In the genomic region with DNA sequence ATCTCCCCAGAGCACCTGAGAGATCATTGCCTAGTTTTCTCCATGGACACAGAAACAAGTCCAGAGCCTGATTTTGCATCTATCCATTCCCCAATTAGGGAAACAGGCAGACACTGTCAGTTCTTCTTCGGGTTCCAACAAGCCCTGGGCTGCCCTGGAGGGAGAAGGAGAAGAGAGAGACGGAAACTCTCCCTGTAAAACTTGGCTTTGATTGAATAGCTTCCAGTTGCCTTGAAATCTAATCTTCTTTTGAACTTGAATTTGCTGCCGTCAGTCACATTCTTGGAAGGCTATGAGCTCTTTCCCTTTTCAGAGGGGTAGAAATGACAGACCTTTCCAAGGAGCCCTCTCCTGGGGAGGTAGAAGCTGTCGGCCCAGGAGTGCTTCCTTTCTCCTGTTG, we compare ENCODE assay signal across 27 mouse cellular contexts.
"Had no signal": no experiment of that assay in that cellular context is flagged by ENCODE, and none has a peak within 500 bp of the region (broad histone marks: within the 10 kb centered on the region; RNA-seq: fewer than 3 reads in every experiment).

No protein-coding gene starts in this region.

- H3K4me1 ChIP-seq: embryonic facial prominence, embryonic 12.5 days; embryonic facial prominence, embryonic 15.5 days; forebrain, embryonic 12.5 days; forebrain, embryonic 13.5 days had no signal

- H3K4me3 ChIP-seq: embryonic facial prominence, embryonic 12.5 days; embryonic facial prominence, embryonic 13.5 days; embryonic facial prominence, embryonic 15.5 days; erythroblast, embryonic 14.5 days; forebrain, embryonic 10.5 days; forebrain, embryonic 12.5 days; forebrain, embryonic 13.5 days; forebrain, embryonic 15.5 days; gastrocnemius, adult 2 months; heart, adult 2 months had no signal

- DNase-seq: cerebellum, adult 8-10 months; cerebellum, adult 9-10 months; cerebellum, adult 9-11 months; cerebellum, postnatal 10 days; cerebellum, postnatal 14 days; cerebellum, postnatal 25 days; cerebellum, postnatal 36 days; embryo, embryonic 11 days; forebrain, postnatal 0 days; gastrocnemius, adult 2 months; gastrocnemius, postnatal 10 days; gastrocnemius, postnatal 14 days; gastrocnemius, postnatal 25 days; gastrocnemius, postnatal 36 days; heart, adult 11 months; heart, adult 18-20 months; heart, adult 2 months had no signal

- H3K27me3 ChIP-seq: embryonic facial prominence, embryonic 12.5 days; embryonic facial prominence, embryonic 13.5 days; embryonic facial prominence, embryonic 15.5 days; forebrain, embryonic 12.5 days; forebrain, embryonic 13.5 days; forebrain, embryonic 15.5 days had no signal

- H3K9ac ChIP-seq: embryonic facial prominence, embryonic 12.5 days; embryonic facial prominence, embryonic 13.5 days; embryonic facial prominence, embryonic 15.5 days; forebrain, embryonic 12.5 days; forebrain, embryonic 13.5 days; forebrain, embryonic 15.5 days; forebrain, postnatal 0 days had no signal

- H3K4me2 ChIP-seq: embryonic facial prominence, embryonic 12.5 days; embryonic facial prominence, embryonic 13.5 days; embryonic facial prominence, embryonic 15.5 days; forebrain, embryonic 12.5 days; forebrain, embryonic 13.5 days; forebrain, embryonic 15.5 days had no signal

- H3K27ac ChIP-seq: embryonic facial prominence, embryonic 12.5 days; embryonic facial prominence, embryonic 13.5 days; embryonic facial prominence, embryonic 15.5 days; forebrain, embryonic 10.5 days; forebrain, embryonic 12.5 days; forebrain, embryonic 13.5 days; forebrain, embryonic 15.5 days; gastrocnemius, adult 2 months; heart, adult 2 months had no signal

- H3K36me3 ChIP-seq: embryonic facial prominence, embryonic 12.5 days; embryonic facial prominence, embryonic 13.5 days; embryonic facial prominence, embryonic 15.5 days; forebrain, embryonic 10.5 days; forebrain, embryonic 12.5 days; forebrain, embryonic 15.5 days had no signal

- ATAC-seq: forebrain, embryonic 13.5 days; forebrain, embryonic 14.5 days; forebrain, embryonic 15.5 days; forebrain, embryonic 16.5 days; forebrain, postnatal 0 days had no signal

- H3K9me3 ChIP-seq: embryonic facial prominence, embryonic 12.5 days; embryonic facial prominence, embryonic 13.5 days; embryonic facial prominence, embryonic 15.5 days; forebrain, embryonic 10.5 days; forebrain, embryonic 12.5 days; forebrain, embryonic 13.5 days; forebrain, embryonic 15.5 days had no signal
